Mouse (Mus musculus) cortical plate, adult 2 months (tissue): Measurements from ENCODE around the gene Il22ra1.

Source experiments
- CTCF ChIP-seq: fragments of 200-500 bp; IDR thresholded peaks from 2 replicates; pipeline ENCODE4 v1.5.1; 2011; ENCODE audit warnings: mild to moderate bottlenecking, control low read depth, low read length; ENCODE audit not compliant: insufficient read depth; ENCODE audit errors: extremely low read depth
- POLR2A ChIP-seq: fragments of 200-500 bp; IDR thresholded peaks from 2 replicates; pipeline ENCODE4 v1.6.1; 2011; ENCODE audit warnings: mild to moderate bottlenecking, low read length, control low read depth; ENCODE audit not compliant: insufficient read depth; ENCODE audit errors: extremely low read depth

DNA sequence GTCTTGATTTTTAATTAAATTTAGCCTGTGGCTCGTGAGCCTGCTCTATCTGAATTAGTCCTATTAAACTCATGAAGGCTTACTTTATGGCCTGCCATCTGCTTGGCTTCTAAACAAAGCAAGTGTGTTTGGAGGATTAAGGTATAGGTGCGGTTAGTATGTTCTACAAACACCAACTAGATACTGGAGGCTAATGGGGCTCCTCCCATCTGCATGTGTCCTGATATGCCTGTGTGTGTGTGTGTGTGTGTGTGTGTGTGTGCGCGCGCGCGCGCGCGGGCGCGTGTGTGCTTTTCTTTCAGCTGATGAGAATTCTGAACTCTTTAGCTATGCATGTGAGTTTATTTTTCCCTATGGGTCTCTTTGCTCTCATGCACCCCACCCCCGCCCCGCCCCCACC lies 11.7 kb downstream of the Il22ra1 start:
- TF ChIP-seq POLR2A: no peak
- no peak for TF ChIP-seq CTCF
